Mouse (Mus musculus) MEL (cell line): ENCODE measurements at regions not wholly inside any gene's neighbourhood (a gene's known extent, or its start where the extent isn't known, plus 50 kb on each side); places are given as distances from the start of the nearest gene placed in this dataset.

Source experiments
- CHD2 ChIP-seq: IDR thresholded peaks from 2 replicates; pipeline ENCODE4 v1.6.1; 2011; ENCODE audit warnings: low read length, improper control_type of control experiment
- CTCF ChIP-seq, 3 experiments: IDR thresholded peaks in 2 of 3; conservative IDR thresholded peaks in 1 of 3; 2 replicates each; pipeline ENCODE4 v1.5.1; 2011 to 2012; ENCODE audit warnings: low read length in 3 of 3, low read depth in 2 of 3, mild to moderate bottlenecking in 2 of 3, improper control_type of control experiment in 1 of 3, inconsistent platforms in 1 of 3, mixed read lengths in 1 of 3, moderate library complexity in 1 of 3; ENCODE audit not compliant: control insufficient read depth in 1 of 3, insufficient read depth in 1 of 3, poor library complexity in 1 of 3, severe bottlenecking in 1 of 3
- E2F4 ChIP-seq: IDR thresholded peaks from 2 replicates; pipeline ENCODE4 v1.6.1; 2011; ENCODE audit warnings: low read depth, low read length, improper control_type of control experiment, borderline replicate concordance
- EP300 ChIP-seq, 2 experiments: IDR thresholded peaks; 2 replicates each; pipeline ENCODE4 v1.6.1; 2011; ENCODE audit warnings: improper control_type of control experiment in 2 of 2, low read length in 2 of 2, low read depth in 1 of 2, mild to moderate bottlenecking in 1 of 2
- GATA1 ChIP-seq: IDR thresholded peaks from 2 replicates; pipeline ENCODE4 v1.6.1; 2011; ENCODE audit warnings: low read depth, low read length, improper control_type of control experiment
- HCFC1 ChIP-seq: IDR thresholded peaks from 2 replicates; pipeline ENCODE4 v1.6.1; 2012; ENCODE audit warnings: low read depth, mild to moderate bottlenecking, inconsistent platforms, low read length, improper control_type of control experiment, moderate library complexity
- MAFK ChIP-seq: IDR thresholded peaks from 2 replicates; pipeline ENCODE4 v1.6.1; 2011; ENCODE audit warnings: low read depth, mild to moderate bottlenecking, low read length, improper control_type of control experiment, borderline replicate concordance
- MAX ChIP-seq: IDR thresholded peaks from 2 replicates; pipeline ENCODE4 v1.6.1; 2011; ENCODE audit warnings: low read length, improper control_type of control experiment
- MAZ ChIP-seq: IDR thresholded peaks from 2 replicates; pipeline ENCODE4 v1.6.1; 2012; ENCODE audit warnings: low read depth, mild to moderate bottlenecking, inconsistent platforms, low read length, improper control_type of control experiment
- MYB ChIP-seq: IDR thresholded peaks from 2 replicates; pipeline ENCODE4 v1.6.1; 2011; ENCODE audit warnings: mild to moderate bottlenecking, low read depth, low read length, improper control_type of control experiment
- POLR2A ChIP-seq, 2 experiments: IDR thresholded peaks; 2 replicates each; pipeline ENCODE4 v1.6.1; 2011 to 2012; ENCODE audit warnings: low read length in 2 of 2, mild to moderate bottlenecking in 2 of 2, control low read depth in 1 of 2, improper control_type of control experiment in 1 of 2, low read depth in 1 of 2, moderate library complexity in 1 of 2; ENCODE audit not compliant: control insufficient read depth in 1 of 2, insufficient read depth in 1 of 2, poor library complexity in 1 of 2
- SIN3A ChIP-seq: IDR thresholded peaks from 2 replicates; pipeline ENCODE4 v1.6.1; 2012; ENCODE audit warnings: low read length, improper control_type of control experiment, inconsistent platforms
- TAL1 ChIP-seq: IDR thresholded peaks from 2 replicates; pipeline ENCODE4 v1.6.1; 2012; ENCODE audit warnings: mild to moderate bottlenecking, inconsistent platforms, low read length, moderate library complexity, mixed read lengths
- USF2 ChIP-seq, 2 experiments: IDR thresholded peaks; 2 replicates each; pipeline ENCODE4 v1.6.1; 2011 to 2012; ENCODE audit warnings: improper control_type of control experiment in 2 of 2, low read length in 2 of 2, borderline replicate concordance in 1 of 2, inconsistent platforms in 1 of 2, low read depth in 1 of 2, mild to moderate bottlenecking in 1 of 2; ENCODE audit not compliant: insufficient read depth in 1 of 2

DNA sequence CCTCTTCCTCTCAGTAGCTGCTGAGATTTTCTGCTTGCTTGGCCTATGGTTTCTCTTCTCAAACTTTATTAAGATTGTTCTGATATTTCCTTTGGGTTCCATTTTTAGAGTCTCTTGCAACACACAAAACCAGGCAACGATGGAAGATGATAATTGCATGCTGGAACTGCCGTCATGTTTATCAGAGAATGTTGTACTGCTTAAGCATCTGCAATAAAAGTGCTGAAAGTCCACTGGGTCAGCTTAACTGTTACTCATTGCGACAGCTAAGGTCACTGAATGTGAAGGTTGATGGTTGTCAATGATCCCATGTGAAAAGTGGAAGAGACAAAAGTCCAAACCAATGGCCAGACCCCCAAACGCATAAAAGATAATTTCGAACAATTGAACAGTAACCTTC lies 346.4 kb downstream of the Etnk1 start:
- TF ChIP-seq TAL1: no peak
- TF ChIP-seq CTCF (IDR thresholded peaks at IDR 0.05 in 2 of 3, conservative IDR thresholded peaks at IDR 0.05 in 1 of 3; ENCODE audit: control insufficient read depth in 1 of 3, insufficient read depth in 1 of 3, low read depth in 2 of 3, low read length in 3 of 3, poor library complexity in 1 of 3, severe bottlenecking in 1 of 3): no peak
- no peak for TF ChIP-seq POLR2A (IDR thresholded peaks at IDR 0.05; ENCODE audit: control insufficient read depth in 1 of 2, insufficient read depth in 1 of 2, low read depth in 1 of 2, low read length in 2 of 2, poor library complexity in 1 of 2)
- TF ChIP-seq MAFK: no peak
- TF ChIP-seq MAZ: no peak
- TF ChIP-seq EP300 (IDR thresholded peaks at IDR 0.05; ENCODE audit: low read depth in 1 of 2, low read length in 2 of 2): no peak
- TF ChIP-seq MAX: no peak
- no peak for TF ChIP-seq E2F4
- TF ChIP-seq SIN3A: no peak
- TF ChIP-seq GATA1: no peak
- TF ChIP-seq USF2 (IDR thresholded peaks at IDR 0.05; ENCODE audit: borderline replicate concordance in 1 of 2, insufficient read depth in 1 of 2, low read depth in 1 of 2, low read length in 2 of 2): no peak
- TF ChIP-seq HCFC1: no peak
- no peak for TF ChIP-seq MYB
- TF ChIP-seq CHD2: no peak
